Mouse (Mus musculus) cerebellum, adult 2 months (tissue): ENCODE measurements around the gene Pgf.

Source experiments
- CTCF ChIP-seq: fragments of 200-500 bp; IDR thresholded peaks from 2 replicates; pipeline ENCODE4 v1.5.1; 2011; ENCODE audit warnings: low read depth, mild to moderate bottlenecking, control low read depth, low read length, moderate library complexity, borderline replicate concordance; ENCODE audit not compliant: insufficient read depth
- POLR2A ChIP-seq: fragments of 200-500 bp; IDR thresholded peaks from 2 replicates; pipeline ENCODE4 v1.6.1; 2011; ENCODE audit warnings: low read length, control low read depth, borderline replicate concordance; ENCODE audit not compliant: insufficient read depth

DNA sequence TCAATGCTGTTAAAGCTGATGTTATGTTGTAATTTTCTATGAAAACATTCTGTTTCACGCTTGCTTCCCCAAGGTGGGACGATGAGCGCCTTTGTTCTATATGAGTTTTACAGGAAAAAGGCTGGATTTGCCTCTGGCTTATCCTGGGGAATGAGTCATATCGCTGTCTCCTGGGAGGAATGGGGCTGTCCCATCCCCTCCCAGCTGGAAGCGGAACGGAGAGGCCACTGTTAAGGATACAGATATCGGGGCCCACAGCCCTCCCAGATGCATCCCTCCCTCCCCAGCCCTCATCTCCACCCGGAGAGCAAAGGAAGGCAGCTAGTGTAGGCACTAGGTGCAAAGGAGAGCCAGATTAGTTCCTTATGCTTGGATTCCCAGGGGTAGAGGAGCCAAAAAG is 8.2 kb upstream of the Pgf start:
- TF ChIP-seq CTCF (no peak), POLR2A (no peak)
